Mouse (Mus musculus) layer of hippocampus, adult 2 months (tissue): ENCODE data around the gene Mitd1. TPM values are rescaled to one million over a fixed set of nuclear protein-coding genes. Genes with fewer than 3 reads are reported as not detected.

Source experiments
- DNase-seq, 2 experiments: peaks; one replicate each; pipeline ENCODE4 v3.0.0; 2022; ENCODE audit warnings: low spot score in 2 of 2
- H3K27ac ChIP-seq: fragments of 200-600 bp; 2 replicates; pipeline ENCODE4 v1.8.1; 2022
- H3K4me3 ChIP-seq: fragments of 200-600 bp; 2 replicates; pipeline ENCODE4 v1.8.1; 2022; ENCODE audit warnings: mild to moderate bottlenecking
- CTCF ChIP-seq: fragments of 200-600 bp; conservative IDR thresholded peaks from 2 replicates; pipeline ENCODE4 v1.8.1; 2022; ENCODE audit warnings: antibody characterized with exemption, mild to moderate bottlenecking, moderate library complexity
- long read RNA-seq, 2 experiments: library from polyadenylated mRNA; stranded (forward); transcript quantifications; one replicate each; pipeline ENCODE4 v2.0.0; 2021; ENCODE audit warnings: borderline mapping rate in 2 of 2
- total RNA-seq, 2 experiments: library from RNA; stranded (reverse); gene quantifications; 2 replicates each; pipeline ENCODE4 v1.2.3; 2021

Mitd1 gene
- total RNA-seq: 10 to 100 TPM; 11.0 to 12.2 TPM
- long read RNA-seq, experiment 1, partial matches to known transcripts: 1 of 5 reads
- long read RNA-seq, experiment 1, other reads (novel, unspliced or antisense): 3 of 5 reads
- long read RNA-seq, experiment 2, partial matches to known transcripts: 4 of 8 reads
- long read RNA-seq, experiment 2, other reads (novel, unspliced or antisense): 2 of 8 reads

- peak; percentile 87 to 90 for DNase-seq
- Histone ChIP-seq H3K27ac (peak within 1 kb of the TSS; percentile 87), H3K4me3 (peak within 1 kb of the TSS; percentile 74)
- 0 out of 2 replicates have a peak, but pooled peaks have one; percentile 12 for TF ChIP-seq CTCF
Measured at GRCm38 (mm10) chr1:37890025-37890652, at the start of gene Mitd1, which contains the start of gene Mrpl30. Mitd1 (minus strand) TSS chr1:37890411. Mrpl30 (plus strand) TSS chr1:37890477.

DNA sequence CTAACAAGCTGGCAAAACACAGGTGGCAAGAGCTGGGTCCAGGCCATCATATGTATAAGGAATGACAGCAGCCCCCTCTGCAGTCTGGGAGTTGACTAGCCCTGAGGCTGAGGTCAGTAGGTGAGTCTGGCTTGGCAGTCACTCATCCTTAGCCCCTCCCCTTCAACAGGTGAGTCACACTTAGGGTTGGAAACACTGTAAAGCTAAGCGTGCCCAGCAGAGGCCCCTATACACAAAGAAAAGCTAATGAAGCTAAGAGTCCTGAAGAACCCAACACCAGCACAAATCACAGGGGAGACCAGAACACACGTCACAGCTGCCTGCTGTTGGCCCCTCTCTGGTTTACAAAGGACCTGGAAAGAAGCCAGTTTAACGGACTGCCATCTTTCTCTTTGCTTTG lies 41.6 kb upstream of the Mitd1 start:
- Histone ChIP-seq H3K27ac (no peak overlapping the region), H3K4me3 (no peak overlapping the region)
- TF ChIP-seq CTCF: peak; percentile 50
- DNase-seq: no peak

DNA sequence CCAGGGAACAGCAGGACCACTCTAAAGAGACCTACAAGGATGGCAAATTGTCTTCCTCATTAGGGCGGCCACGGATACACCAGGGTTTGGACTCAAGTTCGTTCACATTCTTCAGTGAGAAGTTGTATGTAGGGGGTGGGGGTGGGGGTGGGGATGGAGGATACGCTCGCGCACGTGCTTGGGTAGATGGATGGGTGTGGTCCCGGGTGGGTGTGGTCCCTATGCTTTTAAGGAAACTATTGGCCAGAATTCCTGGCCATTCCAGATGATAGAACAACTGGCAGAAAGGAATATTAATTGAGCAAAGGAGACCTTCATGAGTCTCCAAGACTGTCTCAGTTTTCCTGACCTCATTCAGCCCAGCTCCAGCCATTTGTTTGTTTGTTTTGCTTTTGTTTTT lies 35.8 kb upstream of the Mitd1 start:
- no peak overlapping the region for H3K4me3 ChIP-seq
- no peak for DNase-seq
- H3K27ac ChIP-seq: no peak overlapping the region
- TF ChIP-seq CTCF: no peak

- peak overlapping the region; percentile 32; the same call in 1 of the 2 replicates for H3K27ac ChIP-seq
Measured at GRCm38 (mm10) chr1:37922536-37922935, 32.3 kb upstream of the Mitd1 start.

GRCm38 (mm10) chr1:37918096-37918495 lies 27.9 kb upstream of the Mitd1 start:
- TF ChIP-seq CTCF: no peak
- Histone ChIP-seq H3K4me3 (no peak overlapping the region), H3K27ac (no peak overlapping the region)
- DNase-seq: peak in 1 of 2 experiments; percentile 38

More at GRCm38 (mm10) chr1:37922536-37922935, 32.3 kb upstream of the Mitd1 start:
- DNase-seq: no peak
- no peak for TF ChIP-seq CTCF
- H3K4me3 ChIP-seq: peak overlapping the region; percentile 6; the same call in 1 of the 2 replicates

DNA sequence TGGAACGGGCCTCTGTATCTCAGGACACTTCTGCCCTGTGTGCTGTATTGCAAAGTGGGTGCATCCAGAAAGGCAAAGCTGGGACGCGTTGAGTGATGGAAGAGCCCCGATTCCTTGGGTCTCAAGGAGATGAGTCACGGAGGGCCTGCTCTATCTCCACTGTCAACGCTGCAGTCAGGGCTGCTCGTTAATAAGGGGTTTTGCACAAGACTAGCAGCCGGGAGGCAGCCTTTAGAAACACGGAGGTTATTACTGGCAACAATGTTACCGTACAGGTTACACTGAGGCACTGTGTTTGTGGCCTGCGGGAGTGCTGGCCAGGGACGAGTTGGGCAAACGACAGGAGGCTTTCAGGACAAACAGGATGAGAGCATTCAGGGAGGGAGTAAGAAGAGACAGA lies 27.5 kb upstream of the Mitd1 start:
- DNase-seq: no peak
- H3K27ac ChIP-seq: no peak overlapping the region
- no peak for TF ChIP-seq CTCF
- H3K4me3 ChIP-seq: no peak overlapping the region

DNA sequence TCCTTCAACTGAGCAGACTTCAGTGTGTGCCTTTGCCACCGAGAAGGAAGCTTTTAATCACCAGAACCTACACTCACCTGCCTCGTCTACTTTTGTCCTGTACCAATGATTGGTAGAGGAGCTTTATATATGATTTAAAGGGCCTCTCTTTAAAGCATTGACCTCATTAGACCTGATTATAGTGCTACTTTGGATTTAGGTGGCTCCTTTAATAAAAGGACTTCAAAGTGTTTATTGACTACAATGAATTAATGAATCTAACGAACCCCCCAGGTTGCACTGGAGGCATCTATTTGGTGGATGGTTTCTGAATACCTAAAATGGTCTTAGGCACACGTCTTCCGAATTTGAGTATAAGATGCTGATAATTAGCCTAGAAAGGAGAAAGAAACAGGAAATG lies 26.2 kb upstream of the Mitd1 start, which contains the start of gene Lyg2:
TSS of gene Lyg2 (minus strand) at position 101 of the 400 bp plus-strand sequence.
- no peak for DNase-seq
- Histone ChIP-seq H3K4me3 (no peak within 1 kb of the TSS), H3K27ac (no peak within 1 kb of the TSS)
- no peak for TF ChIP-seq CTCF

DNA sequence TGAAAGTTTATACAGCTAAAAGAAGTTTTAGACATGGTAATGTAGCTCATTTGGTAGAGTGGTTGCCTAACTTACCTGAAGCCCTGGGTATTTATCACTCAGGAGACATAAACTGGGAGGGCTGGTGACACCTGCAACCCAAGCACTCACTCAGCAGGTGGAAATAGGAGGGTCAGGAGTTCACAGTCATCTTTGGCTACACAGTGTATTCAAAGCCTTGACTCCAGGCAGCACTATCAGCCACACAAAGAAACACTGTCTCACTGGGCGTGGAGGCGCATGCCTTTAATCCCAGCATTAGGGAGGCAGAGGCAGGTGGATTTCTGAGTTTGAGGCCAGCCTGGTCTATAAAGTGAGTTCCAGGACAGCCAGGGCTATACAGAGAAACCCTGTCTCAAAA lies 22.5 kb upstream of the Mitd1 start:
- TF ChIP-seq CTCF: no peak
- DNase-seq: no peak
- no peak overlapping the region for H3K27ac ChIP-seq
- no peak overlapping the region for H3K4me3 ChIP-seq

DNA sequence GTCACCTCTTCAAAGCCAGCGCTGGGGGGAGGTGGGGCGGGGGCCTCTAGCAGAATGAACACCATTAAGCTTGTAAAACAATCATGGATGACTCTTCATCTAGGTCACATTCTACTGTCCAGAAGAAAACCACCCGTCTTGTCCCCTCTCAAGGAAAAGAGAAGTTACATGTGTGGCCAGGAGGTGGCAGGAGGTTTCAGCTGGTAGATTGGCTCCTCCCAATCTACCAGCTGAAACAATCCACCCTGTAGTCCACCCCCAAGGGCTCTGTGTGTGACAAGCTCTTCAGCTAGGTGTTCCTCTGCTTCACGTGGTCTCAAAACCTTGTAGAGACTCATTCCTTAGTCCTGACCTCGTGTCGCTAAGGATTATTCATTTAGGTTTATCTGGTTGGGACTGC lies 13.0 kb upstream of the Mitd1 start:
- H3K4me3 ChIP-seq: no peak overlapping the region
- DNase-seq: peak in 1 of 2 experiments; percentile 39
- peak; percentile 79 for TF ChIP-seq CTCF
- peak overlapping the region; percentile 15; the same call in 1 of the 2 replicates for H3K27ac ChIP-seq

- DNase-seq: no peak
Measured at GRCm38 (mm10) chr1:37900288-37900687, 10.1 kb upstream of the Mitd1 start.

GRCm38 (mm10) chr1:37899816-37900215 lies 9.6 kb upstream of the Mitd1 start:
- no peak overlapping the region for H3K27ac ChIP-seq
- H3K4me3 ChIP-seq: no peak overlapping the region
- TF ChIP-seq CTCF: no peak
- DNase-seq: no peak

More at GRCm38 (mm10) chr1:37900288-37900687, 10.1 kb upstream of the Mitd1 start:
- Histone ChIP-seq H3K4me3 (no peak overlapping the region), H3K27ac (no peak overlapping the region)
- no peak for TF ChIP-seq CTCF

- no peak for DNase-seq
- Histone ChIP-seq H3K4me3 (no peak overlapping the region), H3K27ac (no peak overlapping the region)
- no peak for TF ChIP-seq CTCF
Measured at GRCm38 (mm10) chr1:37894606-37895005, 4.4 kb upstream of the Mitd1 start.

- Histone ChIP-seq H3K27ac (no peak overlapping the region), H3K4me3 (peak overlapping the region; percentile 74)
- DNase-seq: no peak
- TF ChIP-seq CTCF: peak; percentile 71
Measured at GRCm38 (mm10) chr1:37891400-37891799, 1.2 kb upstream of the Mitd1 start.

GRCm38 (mm10) chr1:37889206-37889605 lies 1.0 kb downstream of the Mitd1 start:
- Histone ChIP-seq H3K27ac (no peak overlapping the region), H3K4me3 (peak overlapping the region; percentile 74)
- TF ChIP-seq CTCF: no peak
- no peak for DNase-seq
